20 mouse cellular contexts compared by ENCODE assay signal in genomic region chr2:43764456-43764855, GRCm38 (mm10). TPM values are rescaled to one million over a fixed set of nuclear protein-coding genes. Genes with fewer than 3 reads are reported as not detected.
"Had no signal": no experiment of that assay in that cellular context is flagged by ENCODE, and none has a peak within 500 bp of the region (broad histone marks: within the 10 kb centered on the region; RNA-seq: fewer than 3 reads in every experiment).

No protein-coding gene starts in this region.

- H3K4me1 ChIP-seq: lung, embryonic 15.5 days; midbrain, embryonic 10.5 days; midbrain, embryonic 12.5 days; neural tube, embryonic 13.5 days; neural tube, embryonic 15.5 days had no signal

- ATAC-seq: lung, postnatal 0 days; midbrain, embryonic 16.5 days had no signal

- H3K4me2 ChIP-seq: lung, embryonic 15.5 days; midbrain, embryonic 12.5 days; neural tube, embryonic 13.5 days; neural tube, embryonic 15.5 days had no signal

- H3K27ac ChIP-seq: lung, embryonic 15.5 days; midbrain, embryonic 10.5 days; midbrain, embryonic 12.5 days; neural tube, embryonic 13.5 days; neural tube, embryonic 15.5 days had no signal

- H3K4me3 ChIP-seq: lung, embryonic 15.5 days; midbrain, embryonic 10.5 days; midbrain, embryonic 12.5 days; myocyte; neural tube, embryonic 13.5 days; neural tube, embryonic 15.5 days had no signal

- H3K36me3 ChIP-seq: lung, embryonic 15.5 days; midbrain, embryonic 10.5 days; midbrain, embryonic 12.5 days; neural tube, embryonic 13.5 days; neural tube, embryonic 15.5 days had no signal

- H3K27me3 ChIP-seq: lung, embryonic 15.5 days; midbrain, embryonic 12.5 days; neural tube, embryonic 13.5 days; neural tube, embryonic 15.5 days had no signal

- H3K9ac ChIP-seq: lung, embryonic 15.5 days; midbrain, embryonic 12.5 days; neural tube, embryonic 13.5 days; neural tube, embryonic 15.5 days had no signal

- DNase-seq: lung, adult 2 months; lung, postnatal 14 days; lung, postnatal 36 days; midbrain, embryonic 14.5 days; retina, postnatal 1 day; right cerebral cortex, adult 18-20 months; right cerebral cortex, postnatal 25 days; right cerebral cortex, postnatal 4 days; spleen, adult 18-20 months; thymus, adult 18-20 months; thymus, postnatal 14 days; thymus, postnatal 36 days had no signal

- H3K9me3 ChIP-seq: lung, embryonic 15.5 days; midbrain, embryonic 10.5 days; midbrain, embryonic 12.5 days; neural tube, embryonic 13.5 days; neural tube, embryonic 15.5 days had no signal

RNA-seq across cellular contexts. Expression of gene Arhgap15, which starts 15.8 kb away (rescaled TPM):
- polyA plus RNA-seq: myocyte had no signal
